Mouse (Mus musculus) embryonic facial prominence, embryonic 10.5 days (tissue): ENCODE data around the gene 4930579F01Rik. TPM values are rescaled to one million over a fixed set of nuclear protein-coding genes. Genes with fewer than 3 reads are reported as not detected.

Experiments
- DNase-seq: peaks from one replicate; pipeline ENCODE4 v3.0.0-alpha.2; 2017; ENCODE audit warnings: low spot score
- H3K27ac ChIP-seq: fragments of 300-500 bp; sonication (generic); replicated peaks from 2 replicates; pipeline ENCODE4 v1.5.1; 2016; ENCODE audit warnings: mild to moderate bottlenecking
- H3K27me3 ChIP-seq: fragments of 300-500 bp; sonication (generic); replicated peaks from 2 replicates; pipeline ENCODE4 v1.6.1; 2016; ENCODE audit warnings: low read depth, mild to moderate bottlenecking; ENCODE audit not compliant: poor library complexity, severe bottlenecking
- H3K36me3 ChIP-seq: fragments of 300-500 bp; sonication (generic); replicated peaks from 2 replicates; pipeline ENCODE4 v1.6.1; 2016; ENCODE audit warnings: mild to moderate bottlenecking, moderate library complexity
- H3K4me1 ChIP-seq: fragments of 300-500 bp; sonication (generic); 2 replicates; pipeline ENCODE4 v1.6.1; 2016
- H3K4me3 ChIP-seq: fragments of 300-500 bp; sonication (generic); 2 replicates; pipeline ENCODE4 v1.5.1; 2016; ENCODE audit warnings: mild to moderate bottlenecking, moderate library complexity
- H3K9me3 ChIP-seq: fragments of 300-500 bp; sonication (generic); 2 replicates; pipeline ENCODE4 v1.6.1; 2016; ENCODE audit warnings: mild to moderate bottlenecking
- WGBS: fragments of 180-500 bp; shearing (Covaris S2); methylation state at CpG from one replicate; pipeline ENCODE4 v1.1.7; 2016; 5-methylcytosine and 5-hydroxymethylcytosine counted together
- polyA plus RNA-seq: library from polyadenylated mRNA; unstranded; fragments of >200 nt; fragmentation: Nextera tagmentation; extraction: Ambion mirVana; gene quantifications from 2 replicates; pipeline ENCODE4 v1.2.1, GENCODE M21; 2016

Gene 4930579F01Rik
- polyA plus RNA-seq, 1 experiment from 2014 or later = not detected

DNA sequence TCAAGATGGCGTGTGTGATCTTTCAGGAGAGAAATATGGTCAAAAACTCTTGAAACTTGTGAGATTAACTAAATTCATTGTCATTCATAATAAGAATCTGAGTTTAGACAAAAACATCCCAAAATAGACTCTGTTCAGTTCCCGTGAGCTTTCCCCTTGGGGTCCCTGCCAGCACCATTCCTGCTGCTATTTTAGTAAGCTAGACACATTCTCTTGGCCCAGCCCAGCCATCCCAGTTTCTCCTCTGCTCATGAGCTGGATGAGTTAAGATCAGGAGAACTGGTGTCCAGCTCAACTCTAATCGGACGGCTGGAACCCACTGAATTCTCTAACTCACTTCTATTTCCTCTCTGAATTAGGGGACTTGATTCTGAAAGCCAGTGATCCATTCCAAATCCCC, 76.8 kb downstream of the 4930579F01Rik start:
- H3K4me1 ChIP-seq = no peaks in the 10 kb centered on the region; the same call in 1 of the 2 replicates
- no peak for DNase-seq
- 90% methylated on average over 4 of the region's 4 CpGs for WGBS
- no peaks in the 10 kb centered on the region for H3K9me3 ChIP-seq
- no peaks in the 10 kb centered on the region for H3K27me3 ChIP-seq
- no peaks in the 10 kb centered on the region for H3K36me3 ChIP-seq
- no peak overlapping the region for H3K27ac ChIP-seq
- no peak overlapping the region for H3K4me3 ChIP-seq

GRCm38 (mm10) chr3:138114106-138114505, 79.5 kb downstream of the 4930579F01Rik start:
- no peaks in the 10 kb centered on the region; the same call in 1 of the 2 replicates for H3K4me1 ChIP-seq
- no peaks in the 10 kb centered on the region for H3K9me3 ChIP-seq
- H3K27me3 ChIP-seq = no peaks in the 10 kb centered on the region
- no peak for DNase-seq
- H3K36me3 ChIP-seq = no peaks in the 10 kb centered on the region
- WGBS = 87% methylated on average over 17 of the region's 17 CpGs
- no peak overlapping the region for H3K27ac ChIP-seq
- no peak overlapping the region for H3K4me3 ChIP-seq

Other genes starting within 250 kb of the 4930579F01Rik start
- gene Dapp1, start 212.3 kb downstream of the 4930579F01Rik start, polyA plus RNA-seq = 2.1 and 2.3 TPM in 2 replicates
- 0.04 and 0.05 TPM in 2 replicates for gene 1110002E22Rik, start 128.8 kb downstream of the 4930579F01Rik start, polyA plus RNA-seq
- gene Gm5105, start 126.4 kb downstream of the 4930579F01Rik start, polyA plus RNA-seq = 0.09 TPM in 1 of 2 replicates, not detected in the other
- 18.1 and 20.0 TPM in 2 replicates for gene Trmt10a, start 50.4 kb downstream of the 4930579F01Rik start, polyA plus RNA-seq
- gene Mttp, start 48.9 kb downstream of the 4930579F01Rik start, polyA plus RNA-seq = 9.8 and 10.0 TPM in 2 replicates
- gene Adh7, start 23.9 kb upstream of the 4930579F01Rik start, polyA plus RNA-seq = not detected in 2 replicates
- not detected in 2 replicates for gene Adh1, start 67.2 kb upstream of the 4930579F01Rik start, polyA plus RNA-seq
- not detected in 2 replicates for gene Adh6a, start 119.5 kb upstream of the 4930579F01Rik start, polyA plus RNA-seq
- 0.55 and 0.93 TPM in 2 replicates for gene Adh6b, start 147.9 kb upstream of the 4930579F01Rik start, polyA plus RNA-seq
- not detected in 2 replicates for gene Adh4, start 221.6 kb upstream of the 4930579F01Rik start, polyA plus RNA-seq
- gene Adh5, start 249.3 kb upstream of the 4930579F01Rik start, polyA plus RNA-seq = 260 and 265 TPM in 2 replicates